Mouse (Mus musculus) heart, adult 11 months (tissue): ENCODE data around the gene Serpine2.

Experiments
- DNase-seq: peaks from one replicate; pipeline ENCODE4 v3.0.0; 2022

The Serpine2 gene

GRCm38 (mm10) chr1:79809447-79809846 is 51.5 kb downstream of the Serpine2 start:
- DNase-seq, result peak; percentile 3

- DNase-seq, result no peak
Observed at GRCm38 (mm10) chr1:79806865-79807264, 54.1 kb downstream of the Serpine2 start.

GRCm38 (mm10) chr1:79803614-79804013 is 57.4 kb downstream of the Serpine2 start:
- peak; percentile 4 for DNase-seq

- DNase-seq, result peak; percentile 8
Observed at GRCm38 (mm10) chr1:79802858-79803427, 58.0 kb downstream of the Serpine2 start.

GRCm38 (mm10) chr1:79797084-79797483 is 63.9 kb downstream of the Serpine2 start:
- no peak for DNase-seq

GRCm38 (mm10) chr1:79786267-79786927 is 74.6 kb downstream of the Serpine2 start:
- DNase-seq, result peak; percentile 88

GRCm38 (mm10) chr1:79782433-79782832 is 78.5 kb downstream of the Serpine2 start:
- DNase-seq, result peak; percentile 66

- DNase-seq, result peak; percentile 86
Observed at GRCm38 (mm10) chr1:79778011-79778410, 83.0 kb downstream of the Serpine2 start.

GRCm38 (mm10) chr1:79775927-79776458 is 85.0 kb downstream of the Serpine2 start, which contains the start of the genes Mrpl44 and Wdfy1:
TSS of gene Mrpl44 (plus strand) at chr1:79776018.
TSS of gene Wdfy1 (minus strand) at chr1:79776143.
- peak; percentile 99 for DNase-seq

- peak; percentile 27 for DNase-seq
Observed at GRCm38 (mm10) chr1:79774164-79774780, 86.7 kb downstream of the Serpine2 start.

GRCm38 (mm10) chr1:79768231-79768630 is 92.7 kb downstream of the Serpine2 start:
- DNase-seq, result no peak

- peak; percentile 4 for DNase-seq
Observed at GRCm38 (mm10) chr1:79764483-79764882, 96.5 kb downstream of the Serpine2 start.

GRCm38 (mm10) chr1:79764031-79764430 is 96.9 kb downstream of the Serpine2 start:
- peak; percentile 77 for DNase-seq

GRCm38 (mm10) chr1:79762282-79763250 is 98.4 kb downstream of the Serpine2 start:
- DNase-seq, result peak; percentile 75

- no peak for DNase-seq
Observed at GRCm38 (mm10) chr1:79761917-79762271, 99.1 kb downstream of the Serpine2 start.

- peak; percentile 99 for DNase-seq
Observed at GRCm38 (mm10) chr1:79761106-79761916, 99.7 kb downstream of the Serpine2 start.

- peak; percentile 94 for DNase-seq
Observed at GRCm38 (mm10) chr1:79760656-79761055, 100.3 kb downstream of the Serpine2 start.

GRCm38 (mm10) chr1:79759436-79759972 is 101.5 kb downstream of the Serpine2 start:
- DNase-seq, result peak; percentile 73

- DNase-seq, result peak; percentile 54
Observed at GRCm38 (mm10) chr1:79759006-79759405, 102.0 kb downstream of the Serpine2 start.

- peak; percentile 85 for DNase-seq
Observed at GRCm38 (mm10) chr1:79757597-79757996, 103.4 kb downstream of the Serpine2 start.

GRCm38 (mm10) chr1:79757161-79757560 is 103.8 kb downstream of the Serpine2 start:
- peak; percentile 93 for DNase-seq
